Mouse (Mus musculus): ENCODE data around the gene Sgpp2. TPM values are rescaled to one million over a fixed set of nuclear protein-coding genes. Genes with fewer than 3 reads are reported as not detected.

The Sgpp2 gene
- 16.0 and 18.8 TPM in 2 replicates for polyA plus RNA-seq (2015; fragmentation: Nextera tagmentation; extraction: Ambion mirVana)

DNA sequence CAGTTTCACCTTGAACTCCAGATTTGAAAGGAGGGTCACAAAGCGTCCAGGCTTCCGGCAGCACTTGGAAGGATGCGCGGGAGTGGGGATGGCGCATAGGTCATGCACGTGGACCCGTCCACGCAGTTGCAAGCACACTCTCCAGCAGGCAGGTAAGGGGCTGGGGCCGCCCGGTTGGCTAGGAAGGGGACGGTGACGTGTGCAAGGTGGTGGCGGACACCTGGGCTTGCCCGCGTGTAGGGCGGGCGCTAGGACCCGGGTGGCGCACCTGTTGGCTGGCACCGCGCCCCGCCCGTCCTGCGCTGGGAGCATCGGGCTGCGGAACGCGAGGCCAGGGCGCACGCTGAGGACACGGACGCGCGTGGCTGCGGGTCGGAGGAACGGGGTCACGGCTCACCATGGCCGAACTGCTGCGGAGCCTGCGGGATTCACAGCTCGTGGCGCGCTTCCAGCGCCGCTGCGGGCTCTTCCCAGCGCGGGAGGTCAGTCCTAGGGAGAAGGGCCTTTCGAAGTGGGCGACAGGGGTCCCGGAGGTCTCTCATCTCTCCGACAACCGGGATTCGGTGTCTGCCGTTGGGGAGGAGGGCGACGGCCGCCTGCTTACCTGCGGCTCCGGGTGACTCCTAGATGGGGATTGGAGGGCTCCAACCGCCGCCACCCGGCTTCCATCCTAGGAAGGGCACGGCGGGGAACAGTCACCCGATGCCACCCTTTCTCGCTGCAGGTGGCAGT, at the start of gene Sgpp2:
Gene Sgpp2 (plus strand): TSS at position 325 of the 732 bp plus-strand sequence.
- Histone ChIP-seq H3K4me1 (replicated peaks; ENCODE audit: insufficient read depth, low read length) (peaks cover 2% of the 10 kb centered on the region; the same call in 1 of the 2 replicates), H3K4me3 (replicated peaks; ENCODE audit: low read depth, low read length) (peak within 1 kb of the TSS; percentile 57), H3K27ac (peak within 1 kb of the TSS; percentile 50; the same call in 1 of the 2 replicates), H3K36me3 (ENCODE audit: insufficient read depth, low read length) (no peaks in the 10 kb centered on the region), H3K9ac (ENCODE audit: low read depth, low read length) (peak within 1 kb of the TSS; percentile 51), H3K27me3 (ENCODE audit: insufficient read depth, low read length) (peaks cover 14% of the 10 kb centered on the region; the same call in 1 of the 2 replicates), H3K4me2 (ENCODE audit: low read length) (peak within 1 kb of the TSS; percentile 91), H3K9me3 (replicated peaks; ENCODE audit: low read length) (no peaks in the 10 kb centered on the region)
- ATAC-seq (replicated peaks; ENCODE audit: low FRiP score, low read depth) (peak; percentile 75), DNase-seq (ENCODE audit: low spot score) (no peak)
- under 1% methylated on average over 68 of the region's 68 CpGs for WGBS
- no peak for TF ChIP-seq CTCF (IDR thresholded peaks at IDR 0.05; ENCODE audit: low read depth)

DNA sequence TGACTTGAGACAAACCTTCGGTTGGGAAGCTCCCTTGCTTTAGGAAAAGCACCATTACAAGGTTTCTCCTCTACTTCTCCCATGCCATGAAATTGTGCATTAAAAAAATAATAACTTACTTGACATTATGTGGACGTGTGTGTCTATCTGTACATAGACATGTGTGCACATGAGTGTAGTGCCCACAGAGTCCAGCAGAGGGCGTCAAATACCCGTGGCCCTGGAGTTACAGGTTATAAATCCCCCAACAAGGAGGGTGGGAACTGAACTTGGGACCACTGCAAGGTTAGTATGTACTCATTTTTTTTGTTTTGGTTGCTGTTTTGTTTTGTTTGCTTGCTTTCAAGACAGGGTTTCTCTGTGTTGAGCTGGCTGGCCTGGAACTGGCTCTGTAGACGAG, 42.6 kb upstream of the Sgpp2 start:
- Histone ChIP-seq H3K27me3 (ENCODE audit: insufficient read depth, low read length) (no peaks in the 10 kb centered on the region), H3K9ac (ENCODE audit: low read depth, low read length) (no peak overlapping the region), H3K4me2 (ENCODE audit: low read length) (no peak overlapping the region), H3K36me3 (ENCODE audit: insufficient read depth, low read length) (no peaks in the 10 kb centered on the region), H3K4me3 (replicated peaks; ENCODE audit: low read depth, low read length) (no peak overlapping the region), H3K9me3 (replicated peaks; ENCODE audit: low read length) (no peaks in the 10 kb centered on the region), H3K4me1 (replicated peaks; ENCODE audit: insufficient read depth, low read length) (no peaks in the 10 kb centered on the region), H3K27ac (no peak overlapping the region)
- no peak for TF ChIP-seq CTCF (IDR thresholded peaks at IDR 0.05; ENCODE audit: low read depth)
- ATAC-seq (replicated peaks; ENCODE audit: low FRiP score, low read depth) (no peak), DNase-seq (ENCODE audit: low spot score) (no peak)
- WGBS, result 63% methylated on average over 5 of the region's 5 CpGs

DNA sequence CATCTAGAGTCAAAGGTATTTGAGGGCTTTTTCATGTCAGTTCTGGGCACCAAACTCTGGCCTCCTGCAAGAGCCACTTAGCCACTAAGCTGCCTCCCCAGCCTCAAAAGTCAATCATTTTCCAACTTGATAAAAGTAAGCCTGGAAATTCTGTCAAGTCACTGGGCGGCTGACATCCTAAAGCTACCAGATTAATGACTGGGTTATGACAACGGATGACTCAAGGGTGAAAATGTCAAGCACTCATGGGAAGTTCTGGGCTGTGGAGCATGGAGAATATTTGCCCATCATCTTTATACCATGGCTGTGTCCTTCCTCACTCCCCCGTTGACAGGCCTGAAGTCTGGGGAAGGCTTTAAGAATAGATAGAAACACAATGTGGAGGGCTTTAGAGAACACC, 37.2 kb upstream of the Sgpp2 start:
- Histone ChIP-seq H3K9ac (ENCODE audit: low read depth, low read length) (no peak overlapping the region), H3K27me3 (ENCODE audit: insufficient read depth, low read length) (no peaks in the 10 kb centered on the region), H3K36me3 (ENCODE audit: insufficient read depth, low read length) (no peaks in the 10 kb centered on the region), H3K4me2 (ENCODE audit: low read length) (no peak overlapping the region), H3K4me3 (replicated peaks; ENCODE audit: low read depth, low read length) (no peak overlapping the region), H3K4me1 (replicated peaks; ENCODE audit: insufficient read depth, low read length) (no peaks in the 10 kb centered on the region), H3K9me3 (replicated peaks; ENCODE audit: low read length) (no peaks in the 10 kb centered on the region), H3K27ac (no peak overlapping the region)
- WGBS, result 64% methylated on average over 3 of the region's 3 CpGs
- ATAC-seq (replicated peaks; ENCODE audit: low FRiP score, low read depth) (no peak), DNase-seq (ENCODE audit: low spot score) (no peak)
- TF ChIP-seq CTCF (IDR thresholded peaks at IDR 0.05; ENCODE audit: low read depth), result no peak

DNA sequence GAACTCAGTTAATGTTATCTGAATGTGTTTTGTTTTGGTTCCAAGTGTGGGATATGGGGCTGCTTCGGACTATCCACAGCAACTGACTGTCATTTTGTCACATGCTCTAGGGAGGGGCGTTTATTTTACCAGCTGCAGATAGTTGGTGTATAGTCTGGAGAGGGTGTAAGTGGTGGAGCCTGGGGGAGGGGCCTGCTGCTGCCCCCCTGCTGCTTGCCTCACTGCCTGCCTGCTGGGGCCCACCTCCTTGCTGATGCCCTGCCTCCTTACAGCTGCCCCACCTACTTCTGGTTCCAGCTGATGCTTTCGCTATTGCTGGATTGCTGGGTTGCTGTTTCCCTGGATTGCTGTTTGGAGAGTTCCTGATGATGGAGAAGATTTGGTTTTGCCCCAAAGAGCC, 31.0 kb upstream of the Sgpp2 start:
- Histone ChIP-seq H3K36me3 (ENCODE audit: insufficient read depth, low read length) (no peaks in the 10 kb centered on the region), H3K27ac (no peak overlapping the region), H3K27me3 (ENCODE audit: insufficient read depth, low read length) (no peaks in the 10 kb centered on the region), H3K9me3 (replicated peaks; ENCODE audit: low read length) (no peaks in the 10 kb centered on the region), H3K4me1 (replicated peaks; ENCODE audit: insufficient read depth, low read length) (no peaks in the 10 kb centered on the region), H3K4me3 (replicated peaks; ENCODE audit: low read depth, low read length) (no peak overlapping the region), H3K4me2 (ENCODE audit: low read length) (no peak overlapping the region), H3K9ac (ENCODE audit: low read depth, low read length) (no peak overlapping the region)
- ATAC-seq (replicated peaks; ENCODE audit: low FRiP score, low read depth) (peak; percentile 65; the same call in 1 of the 2 replicates), DNase-seq (ENCODE audit: low spot score) (peak; percentile 7)
- no peak for TF ChIP-seq CTCF (IDR thresholded peaks at IDR 0.05; ENCODE audit: low read depth)
- 24% methylated on average over 3 of the region's 3 CpGs for WGBS

DNA sequence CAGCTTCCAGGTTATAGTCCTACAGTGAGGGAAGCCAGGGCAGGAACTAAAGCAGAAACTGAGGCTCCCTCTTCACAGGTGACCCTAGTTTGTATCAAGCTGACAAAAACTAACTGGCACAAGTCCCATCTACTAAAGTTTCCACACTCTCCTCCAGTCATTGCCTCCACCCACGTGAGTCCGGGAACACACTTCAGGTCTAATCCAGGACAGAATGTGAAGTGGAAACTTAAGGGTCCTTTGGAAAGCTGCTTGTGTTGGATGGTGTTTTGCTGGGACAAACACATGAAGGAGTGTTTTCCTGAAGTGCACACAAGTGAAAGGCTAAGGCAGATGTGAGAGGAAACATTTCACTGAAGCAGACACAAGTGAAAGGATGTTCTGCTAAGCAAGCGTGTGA, 17.7 kb upstream of the Sgpp2 start:
- WGBS, result 83% methylated on average over 3 of the region's 3 CpGs
- H3K4me2 ChIP-seq (ENCODE audit: low read length), result no peak overlapping the region

DNA sequence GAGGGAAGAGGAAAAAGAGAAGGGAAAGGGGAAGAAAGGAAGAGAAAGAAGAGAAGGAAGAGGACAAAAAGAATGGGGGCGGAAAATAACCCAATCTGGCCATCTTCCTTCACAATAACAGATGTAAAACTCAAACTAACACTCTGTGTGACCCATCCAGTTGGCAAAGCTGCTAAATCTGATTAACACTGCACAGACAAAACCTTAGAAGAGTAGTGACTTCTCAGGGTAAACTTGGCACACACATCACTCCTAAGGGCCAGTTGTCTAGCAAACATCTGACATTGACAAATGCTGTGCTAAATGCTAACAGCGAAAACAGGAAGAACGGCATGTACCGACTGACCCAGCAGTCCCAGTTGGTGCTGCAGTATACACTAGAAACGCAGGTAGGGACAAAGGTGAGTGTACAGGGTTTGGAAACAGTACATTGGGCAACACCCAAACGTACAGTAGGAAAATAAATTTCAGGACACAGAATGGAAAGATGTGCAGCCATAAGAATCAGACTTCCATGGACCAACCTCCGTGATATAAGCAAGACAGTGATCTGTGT, 10.4 kb upstream of the Sgpp2 start:
- Histone ChIP-seq H3K4me1 (replicated peaks; ENCODE audit: insufficient read depth, low read length) (no peaks in the 10 kb centered on the region), H3K9me3 (replicated peaks; ENCODE audit: low read length) (no peaks in the 10 kb centered on the region), H3K9ac (ENCODE audit: low read depth, low read length) (no peak overlapping the region), H3K4me2 (ENCODE audit: low read length) (no peak overlapping the region), H3K27me3 (ENCODE audit: insufficient read depth, low read length) (no peaks in the 10 kb centered on the region), H3K4me3 (replicated peaks; ENCODE audit: low read depth, low read length) (no peak overlapping the region), H3K36me3 (ENCODE audit: insufficient read depth, low read length) (no peaks in the 10 kb centered on the region), H3K27ac (no peak overlapping the region)
- ATAC-seq (replicated peaks; ENCODE audit: low FRiP score, low read depth) (no peak), DNase-seq (ENCODE audit: low spot score) (no peak)
- WGBS, result 75% methylated on average over 7 of the region's 7 CpGs
- TF ChIP-seq CTCF (IDR thresholded peaks at IDR 0.05; ENCODE audit: low read depth), result no peak

More for the DNA sequence above, 17.7 kb upstream of the Sgpp2 start:
- Histone ChIP-seq H3K4me1 (replicated peaks; ENCODE audit: insufficient read depth, low read length) (no peaks in the 10 kb centered on the region), H3K36me3 (ENCODE audit: insufficient read depth, low read length) (no peaks in the 10 kb centered on the region), H3K4me3 (replicated peaks; ENCODE audit: low read depth, low read length) (no peak overlapping the region), H3K9ac (ENCODE audit: low read depth, low read length) (no peak overlapping the region), H3K27ac (no peak overlapping the region), H3K27me3 (ENCODE audit: insufficient read depth, low read length) (no peaks in the 10 kb centered on the region), H3K9me3 (replicated peaks; ENCODE audit: low read length) (no peaks in the 10 kb centered on the region)
- no peak for TF ChIP-seq CTCF (IDR thresholded peaks at IDR 0.05; ENCODE audit: low read depth)
- no peak for ATAC-seq (replicated peaks; ENCODE audit: low FRiP score, low read depth)
- no peak for DNase-seq (ENCODE audit: low spot score)
